Mouse (Mus musculus): ENCODE results near the gene Gatad2b. TPM values are rescaled to one million over a fixed set of nuclear protein-coding genes. Genes with fewer than 3 reads are reported as not detected.

Gatad2b gene
- polyA plus RNA-seq, 1 experiment from 2014 or later, result 19.4 TPM

Small RNA genes within 50 kb of the gene (microRNA-seq; reads per million reads assigned to microRNA genes)
- 0.70 reads per million for gene Mir7012

Other genes starting within 250 kb of the Gatad2b start
- 158 and 164 TPM in 2 replicates for gene 4933434E20Rik, start 241.5 kb upstream of the Gatad2b start, polyA plus RNA-seq (2015; fragmentation: Nextera tagmentation; extraction: Ambion mirVana)
- 206 and 208 TPM in 2 replicates for gene Ubap2l, start 240.6 kb upstream of the Gatad2b start, polyA plus RNA-seq (2015; fragmentation: Nextera tagmentation; extraction: Ambion mirVana)
- gene Tpm3, start 220.5 kb upstream of the Gatad2b start, polyA plus RNA-seq (2015; fragmentation: Nextera tagmentation; extraction: Ambion mirVana), result 520 and 556 TPM in 2 replicates
- gene Nup210l, start 189.0 kb upstream of the Gatad2b start, polyA plus RNA-seq (2015; fragmentation: Nextera tagmentation; extraction: Ambion mirVana), result 0.27 and 0.34 TPM in 2 replicates
- gene Rps27, start 79.5 kb upstream of the Gatad2b start, polyA plus RNA-seq (2015; fragmentation: Nextera tagmentation; extraction: Ambion mirVana), result 1,711 and 1,721 TPM in 2 replicates
- 39.7 and 41.4 TPM in 2 replicates for gene Rab13, start 79.5 kb upstream of the Gatad2b start, polyA plus RNA-seq (2015; fragmentation: Nextera tagmentation; extraction: Ambion mirVana)
- 96.8 and 99.7 TPM in 2 replicates for gene Jtb, start 61.6 kb upstream of the Gatad2b start, polyA plus RNA-seq (2015; fragmentation: Nextera tagmentation; extraction: Ambion mirVana)
- 10.9 and 12.5 TPM in 2 replicates for gene Creb3l4, start 49.7 kb upstream of the Gatad2b start, polyA plus RNA-seq (2015; fragmentation: Nextera tagmentation; extraction: Ambion mirVana)
- gene Slc39a1, start 45.0 kb upstream of the Gatad2b start, polyA plus RNA-seq (2015; fragmentation: Nextera tagmentation; extraction: Ambion mirVana), result 102 and 103 TPM in 2 replicates
- 22.0 and 23.6 TPM in 2 replicates for gene Crtc2, start 39.0 kb upstream of the Gatad2b start, polyA plus RNA-seq (2015; fragmentation: Nextera tagmentation; extraction: Ambion mirVana)
- 4.2 and 5.3 TPM in 2 replicates for gene Dennd4b, start 28.0 kb upstream of the Gatad2b start, polyA plus RNA-seq (2015; fragmentation: Nextera tagmentation; extraction: Ambion mirVana)
- gene Slc27a3, start 96.8 kb downstream of the Gatad2b start, polyA plus RNA-seq (2015; fragmentation: Nextera tagmentation; extraction: Ambion mirVana), result 38.7 and 38.8 TPM in 2 replicates
- 28.5 and 29.4 TPM in 2 replicates for gene Ints3, start 140.4 kb downstream of the Gatad2b start, polyA plus RNA-seq (2015; fragmentation: Nextera tagmentation; extraction: Ambion mirVana)
- gene Npr1, start 172.7 kb downstream of the Gatad2b start, polyA plus RNA-seq (2015; fragmentation: Nextera tagmentation; extraction: Ambion mirVana), result 4.0 and 4.8 TPM in 2 replicates
- 277 and 284 TPM in 2 replicates for gene Ilf2, start 182.9 kb downstream of the Gatad2b start, polyA plus RNA-seq (2015; fragmentation: Nextera tagmentation; extraction: Ambion mirVana)
- 83.1 and 85.4 TPM in 2 replicates for gene Snapin, start 197.9 kb downstream of the Gatad2b start, polyA plus RNA-seq (2015; fragmentation: Nextera tagmentation; extraction: Ambion mirVana)
- 186 and 187 TPM in 2 replicates for gene Chtop, start 216.3 kb downstream of the Gatad2b start, polyA plus RNA-seq (2015; fragmentation: Nextera tagmentation; extraction: Ambion mirVana)
- 14.2 and 15.0 TPM in 2 replicates for gene S100a1, start 221.2 kb downstream of the Gatad2b start, polyA plus RNA-seq (2015; fragmentation: Nextera tagmentation; extraction: Ambion mirVana)
- 26.7 and 30.8 TPM in 2 replicates for gene S100a13, start 221.3 kb downstream of the Gatad2b start, polyA plus RNA-seq (2015; fragmentation: Nextera tagmentation; extraction: Ambion mirVana)
- 9.4 and 9.9 TPM in 2 replicates for gene S100a14, start 233.7 kb downstream of the Gatad2b start, polyA plus RNA-seq (2015; fragmentation: Nextera tagmentation; extraction: Ambion mirVana)
- gene S100a16, start 244.1 kb downstream of the Gatad2b start, polyA plus RNA-seq (2015; fragmentation: Nextera tagmentation; extraction: Ambion mirVana), result 76.2 and 80.7 TPM in 2 replicates